Mouse (Mus musculus): ENCODE results near the gene Atg2a. TPM values are rescaled to one million over a fixed set of nuclear protein-coding genes. Genes with fewer than 3 reads are reported as not detected.

The Atg2a gene
- polyA plus RNA-seq, 1 experiment from 2014 or later: 11.1 TPM

DNA sequence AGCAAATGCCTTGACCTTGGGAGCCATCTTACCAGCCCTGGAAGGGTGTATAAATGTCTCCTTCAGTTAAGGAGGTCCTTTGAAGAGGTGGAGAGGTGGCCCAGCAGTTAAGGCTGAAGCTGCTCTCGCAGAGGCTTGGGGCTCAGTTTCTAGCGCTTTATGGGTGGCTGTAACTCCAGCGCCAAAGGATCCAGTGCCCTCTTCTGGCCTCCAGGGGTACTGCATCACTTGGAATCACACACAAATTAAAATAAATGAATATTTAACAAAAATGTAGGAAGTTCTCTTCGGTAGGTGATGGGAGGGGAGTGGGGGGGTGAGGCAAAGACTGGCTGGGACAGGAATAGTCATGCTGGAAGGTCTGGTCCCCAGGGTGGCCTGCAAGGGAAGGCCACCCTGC is 19.5 kb downstream of the Atg2a start:
- Histone ChIP-seq H3K36me3 (ENCODE audit: control insufficient read depth, insufficient read depth, low read length) (peaks cover 65% of the 10 kb centered on the region), H3K4me3 (ENCODE audit: low read depth, low read length) (no peak overlapping the region), H3K9me3 (ENCODE audit: control insufficient read depth, low read length) (no peaks in the 10 kb centered on the region), H3K4me1 (ENCODE audit: control insufficient read depth, insufficient read depth, low read length) (no peaks in the 10 kb centered on the region), H3K9ac (ENCODE audit: low read depth, low read length) (no peak overlapping the region), H3K4me2 (ENCODE audit: low read depth, low read length) (no peak overlapping the region), H3K27ac (replicated peaks; ENCODE audit: low read depth, low read length) (no peak overlapping the region), H3K27me3 (replicated peaks; ENCODE audit: control insufficient read depth, insufficient read depth, low read length) (no peaks in the 10 kb centered on the region)
- no peak for ATAC-seq (ENCODE audit: low read depth)
- WGBS: 81% methylated on average over 4 of the region's 4 CpGs
- DNase-seq (ENCODE audit: low spot score): no peak

- DNase-seq (ENCODE audit: low spot score) (no peak), ATAC-seq (ENCODE audit: low read depth) (no peak)
- Histone ChIP-seq H3K9ac (ENCODE audit: low read depth, low read length) (no peak overlapping the region), H3K27me3 (replicated peaks; ENCODE audit: control insufficient read depth, insufficient read depth, low read length) (no peaks in the 10 kb centered on the region), H3K9me3 (ENCODE audit: control insufficient read depth, low read length) (no peaks in the 10 kb centered on the region), H3K27ac (replicated peaks; ENCODE audit: low read depth, low read length) (no peak overlapping the region), H3K4me1 (ENCODE audit: control insufficient read depth, insufficient read depth, low read length) (no peaks in the 10 kb centered on the region), H3K36me3 (ENCODE audit: control insufficient read depth, insufficient read depth, low read length) (peaks cover 60% of the 10 kb centered on the region), H3K4me2 (ENCODE audit: low read depth, low read length) (no peak overlapping the region), H3K4me3 (ENCODE audit: low read depth, low read length) (no peak overlapping the region)
- WGBS: 92% methylated on average over 14 of the region's 14 CpGs
Measured at GRCm38 (mm10) chr19:6261379-6261778, 19.9 kb downstream of the Atg2a start.

DNA sequence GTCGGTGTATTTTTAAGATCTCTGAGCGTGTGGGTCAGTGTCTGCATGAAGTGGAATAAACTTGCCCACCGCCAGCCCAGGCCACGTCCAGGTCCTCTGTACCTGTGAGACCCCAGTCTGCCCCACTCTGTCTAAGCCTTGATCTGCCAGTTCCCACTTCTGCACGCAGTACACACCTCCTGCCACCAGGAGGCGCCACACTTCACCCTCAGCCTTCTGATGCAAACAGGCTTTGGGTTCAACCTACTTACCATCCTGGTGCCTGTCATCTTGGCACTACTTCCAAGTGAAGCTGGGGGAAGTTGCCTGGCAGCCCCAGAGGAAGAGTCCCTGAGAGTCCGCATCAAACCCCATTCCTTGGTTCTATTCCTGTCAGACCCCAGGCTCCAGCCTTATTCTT is 20.8 kb downstream of the Atg2a start:
- H3K4me3 ChIP-seq (ENCODE audit: low read depth, low read length): no peak overlapping the region
- peaks cover 52% of the 10 kb centered on the region for H3K36me3 ChIP-seq (ENCODE audit: control insufficient read depth, insufficient read depth, low read length)
- H3K27ac ChIP-seq (replicated peaks; ENCODE audit: low read depth, low read length): no peak overlapping the region
- no peak overlapping the region for H3K4me2 ChIP-seq (ENCODE audit: low read depth, low read length)
- no peaks in the 10 kb centered on the region for H3K27me3 ChIP-seq (replicated peaks; ENCODE audit: control insufficient read depth, insufficient read depth, low read length)
- 58% methylated on average over 7 of the region's 7 CpGs for WGBS
- H3K9me3 ChIP-seq (ENCODE audit: control insufficient read depth, low read length): no peaks in the 10 kb centered on the region
- no peak overlapping the region for H3K9ac ChIP-seq (ENCODE audit: low read depth, low read length)
- ATAC-seq (ENCODE audit: low read depth) (no peak), DNase-seq (ENCODE audit: low spot score) (no peak)
- no peaks in the 10 kb centered on the region for H3K4me1 ChIP-seq (ENCODE audit: control insufficient read depth, insufficient read depth, low read length)

- H3K36me3 ChIP-seq (ENCODE audit: control insufficient read depth, insufficient read depth, low read length): peaks cover 45% of the 10 kb centered on the region
- H3K27me3 ChIP-seq (replicated peaks; ENCODE audit: control insufficient read depth, insufficient read depth, low read length): no peaks in the 10 kb centered on the region
- 88% methylated on average over 7 of the region's 8 CpGs for WGBS
- H3K9me3 ChIP-seq (ENCODE audit: control insufficient read depth, low read length): no peaks in the 10 kb centered on the region
- ATAC-seq (ENCODE audit: low read depth) (no peak), DNase-seq (ENCODE audit: low spot score) (no peak)
- H3K27ac ChIP-seq (replicated peaks; ENCODE audit: low read depth, low read length): no peak overlapping the region
- H3K4me3 ChIP-seq (ENCODE audit: low read depth, low read length): no peak overlapping the region
- no peaks in the 10 kb centered on the region for H3K4me1 ChIP-seq (ENCODE audit: control insufficient read depth, insufficient read depth, low read length)
- no peak overlapping the region for H3K4me2 ChIP-seq (ENCODE audit: low read depth, low read length)
- no peak overlapping the region for H3K9ac ChIP-seq (ENCODE audit: low read depth, low read length)
Measured at GRCm38 (mm10) chr19:6262839-6263433, 21.5 kb downstream of the Atg2a start.

- 75% methylated on average over 8 of the region's 9 CpGs for WGBS
- ATAC-seq (ENCODE audit: low read depth) (no peak), DNase-seq (ENCODE audit: low spot score) (no peak)
- H3K4me2 ChIP-seq (ENCODE audit: low read depth, low read length): no peak overlapping the region
- no peak overlapping the region for H3K9ac ChIP-seq (ENCODE audit: low read depth, low read length)
- H3K4me1 ChIP-seq (ENCODE audit: control insufficient read depth, insufficient read depth, low read length): no peaks in the 10 kb centered on the region
- H3K9me3 ChIP-seq (ENCODE audit: control insufficient read depth, low read length): no peaks in the 10 kb centered on the region
- H3K36me3 ChIP-seq (ENCODE audit: control insufficient read depth, insufficient read depth, low read length): peaks cover 32% of the 10 kb centered on the region
- H3K27ac ChIP-seq (replicated peaks; ENCODE audit: low read depth, low read length): no peak overlapping the region
- no peaks in the 10 kb centered on the region for H3K27me3 ChIP-seq (replicated peaks; ENCODE audit: control insufficient read depth, insufficient read depth, low read length)
- no peak overlapping the region for H3K4me3 ChIP-seq (ENCODE audit: low read depth, low read length)
Measured at GRCm38 (mm10) chr19:6264200-6264599, 22.7 kb downstream of the Atg2a start.

DNA sequence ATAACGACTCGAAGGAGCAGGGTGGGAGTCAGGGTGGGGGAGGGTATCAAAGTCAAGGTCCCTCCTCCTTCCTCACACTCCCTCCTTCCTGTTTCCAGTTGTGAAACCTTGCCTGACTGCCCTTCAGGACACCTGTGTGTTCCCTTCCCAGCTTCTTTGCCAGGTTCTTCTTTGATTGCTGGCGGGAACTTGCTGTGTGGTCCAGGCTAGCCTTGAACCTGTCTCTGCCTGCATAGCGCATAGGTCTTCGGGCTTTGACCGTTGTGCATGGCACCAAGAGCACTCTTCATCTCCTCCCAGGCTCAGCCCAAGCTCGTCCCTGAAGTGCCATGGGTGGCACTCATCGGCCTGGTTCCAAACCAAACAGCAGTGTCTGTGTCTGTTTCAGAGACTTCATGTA is 23.5 kb downstream of the Atg2a start:
- H3K4me3 ChIP-seq (ENCODE audit: low read depth, low read length): no peak overlapping the region
- no peaks in the 10 kb centered on the region for H3K4me1 ChIP-seq (ENCODE audit: control insufficient read depth, insufficient read depth, low read length)
- peaks cover 27% of the 10 kb centered on the region for H3K36me3 ChIP-seq (ENCODE audit: control insufficient read depth, insufficient read depth, low read length)
- ATAC-seq (ENCODE audit: low read depth): no peak
- WGBS: 84% methylated on average over 6 of the region's 8 CpGs
- H3K9me3 ChIP-seq (ENCODE audit: control insufficient read depth, low read length): no peaks in the 10 kb centered on the region
- no peak overlapping the region for H3K9ac ChIP-seq (ENCODE audit: low read depth, low read length)
- no peak for DNase-seq (ENCODE audit: low spot score)
- H3K27me3 ChIP-seq (replicated peaks; ENCODE audit: control insufficient read depth, insufficient read depth, low read length): no peaks in the 10 kb centered on the region
- H3K4me2 ChIP-seq (ENCODE audit: low read depth, low read length): no peak overlapping the region
- H3K27ac ChIP-seq (replicated peaks; ENCODE audit: low read depth, low read length): no peak overlapping the region

DNA sequence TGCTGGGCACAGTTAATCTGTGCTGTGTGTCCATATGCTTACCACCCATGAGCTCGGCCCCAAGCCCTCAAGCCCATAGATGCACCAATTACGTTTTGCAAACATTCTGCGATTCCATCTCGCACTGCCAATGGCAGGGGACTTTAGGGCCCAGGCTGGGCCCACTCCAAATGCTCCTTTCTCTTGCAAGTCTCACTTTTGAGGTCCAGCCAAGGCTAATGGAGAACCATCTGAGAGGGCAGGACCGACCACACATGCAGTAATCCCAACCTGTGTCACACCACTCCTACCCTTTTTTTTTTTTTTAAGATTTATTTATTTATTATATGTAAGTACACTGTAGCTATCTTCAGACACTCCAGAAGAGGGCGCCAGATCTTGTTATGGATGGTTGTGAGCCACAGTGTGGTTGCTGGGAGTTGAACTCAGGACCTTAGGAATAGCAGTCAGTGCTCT is 24.3 kb downstream of the Atg2a start:
- Histone ChIP-seq H3K36me3 (ENCODE audit: control insufficient read depth, insufficient read depth, low read length) (peaks cover 19% of the 10 kb centered on the region), H3K4me3 (ENCODE audit: low read depth, low read length) (no peak overlapping the region), H3K9me3 (ENCODE audit: control insufficient read depth, low read length) (no peaks in the 10 kb centered on the region), H3K27me3 (replicated peaks; ENCODE audit: control insufficient read depth, insufficient read depth, low read length) (no peaks in the 10 kb centered on the region), H3K9ac (ENCODE audit: low read depth, low read length) (no peak overlapping the region), H3K27ac (replicated peaks; ENCODE audit: low read depth, low read length) (no peak overlapping the region), H3K4me1 (ENCODE audit: control insufficient read depth, insufficient read depth, low read length) (no peaks in the 10 kb centered on the region), H3K4me2 (ENCODE audit: low read depth, low read length) (no peak overlapping the region)
- no peak for DNase-seq (ENCODE audit: low spot score)
- WGBS: 57% methylated on average over 6 of the region's 6 CpGs
- ATAC-seq (ENCODE audit: low read depth): no peak

GRCm38 (mm10) chr19:6267306-6268169 is 26.1 kb downstream of the Atg2a start:
- H3K27me3 ChIP-seq (replicated peaks; ENCODE audit: control insufficient read depth, insufficient read depth, low read length): no peaks in the 10 kb centered on the region
- DNase-seq (ENCODE audit: low spot score) (no peak), ATAC-seq (ENCODE audit: low read depth) (no peak)
- no peaks in the 10 kb centered on the region for H3K9me3 ChIP-seq (ENCODE audit: control insufficient read depth, low read length)
- H3K36me3 ChIP-seq (ENCODE audit: control insufficient read depth, insufficient read depth, low read length): peaks cover 2% of the 10 kb centered on the region; the same call in 1 of the 2 replicates
- 67% methylated on average over 11 of the region's 11 CpGs for WGBS
- no peak overlapping the region for H3K4me3 ChIP-seq (ENCODE audit: low read depth, low read length)
- no peaks in the 10 kb centered on the region for H3K4me1 ChIP-seq (ENCODE audit: control insufficient read depth, insufficient read depth, low read length)
- H3K27ac ChIP-seq (replicated peaks; ENCODE audit: low read depth, low read length): no peak overlapping the region
- H3K9ac ChIP-seq (ENCODE audit: low read depth, low read length): no peak overlapping the region
- no peak overlapping the region for H3K4me2 ChIP-seq (ENCODE audit: low read depth, low read length)

DNA sequence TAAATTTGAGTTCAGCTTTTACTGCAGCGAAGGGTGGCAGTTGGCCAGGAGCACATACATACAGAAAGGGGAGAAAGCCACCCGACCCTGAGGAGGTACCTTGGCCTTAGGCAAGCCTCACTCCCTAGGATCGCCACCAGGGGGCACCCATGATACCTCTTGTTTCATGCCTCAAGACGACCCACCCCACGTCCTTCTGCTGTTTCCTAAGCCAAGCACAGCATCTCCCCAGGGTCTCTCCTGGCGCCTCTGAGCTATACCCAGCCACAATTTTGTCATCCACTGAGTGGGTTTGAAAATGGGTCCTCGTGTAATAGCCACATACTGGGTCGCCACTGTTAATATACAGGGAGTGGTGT is 26.7 kb downstream of the Atg2a start:
- no peak overlapping the region for H3K9ac ChIP-seq (ENCODE audit: low read depth, low read length)
- no peak overlapping the region for H3K4me3 ChIP-seq (ENCODE audit: low read depth, low read length)
- H3K9me3 ChIP-seq (ENCODE audit: control insufficient read depth, low read length): no peaks in the 10 kb centered on the region
- no peaks in the 10 kb centered on the region for H3K4me1 ChIP-seq (ENCODE audit: control insufficient read depth, insufficient read depth, low read length)
- DNase-seq (ENCODE audit: low spot score) (peak; percentile 94), ATAC-seq (ENCODE audit: low read depth) (peak; percentile 80)
- H3K36me3 ChIP-seq (ENCODE audit: control insufficient read depth, insufficient read depth, low read length): no peaks in the 10 kb centered on the region
- 15% methylated on average over 8 of the region's 8 CpGs for WGBS
- no peaks in the 10 kb centered on the region for H3K27me3 ChIP-seq (replicated peaks; ENCODE audit: control insufficient read depth, insufficient read depth, low read length)
- H3K4me2 ChIP-seq (ENCODE audit: low read depth, low read length): no peak overlapping the region
- no peak overlapping the region for H3K27ac ChIP-seq (replicated peaks; ENCODE audit: low read depth, low read length)

Data from embryonic facial prominence, embryonic 14.5 days (tissue).